Mouse (Mus musculus) kidney, adult 9 months (tissue): ENCODE measurements around the gene Mlh1.

Experiments used
- DNase-seq: peaks from one replicate; pipeline ENCODE4 v3.0.0; 2022

Gene Mlh1

DNA sequence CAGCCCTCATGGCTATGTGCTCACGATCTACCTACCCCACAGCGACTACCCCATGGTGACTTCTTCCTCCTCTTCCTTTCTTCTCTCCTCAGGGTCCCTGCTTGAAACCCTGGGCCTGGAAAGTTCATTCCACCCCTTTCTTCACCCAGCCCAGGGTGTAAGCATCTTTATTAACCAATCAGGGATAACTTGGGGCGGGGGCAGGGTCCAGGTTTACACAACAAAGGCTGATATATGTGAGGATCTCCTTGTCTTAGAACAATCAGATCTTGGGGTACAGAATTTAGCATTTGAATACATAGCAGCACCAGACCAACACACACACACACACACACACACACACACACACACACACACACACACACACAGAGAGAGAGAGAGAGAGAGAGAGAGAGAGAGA lies 13.5 kb upstream of the Mlh1 start:
- DNase-seq, result no peak

DNA sequence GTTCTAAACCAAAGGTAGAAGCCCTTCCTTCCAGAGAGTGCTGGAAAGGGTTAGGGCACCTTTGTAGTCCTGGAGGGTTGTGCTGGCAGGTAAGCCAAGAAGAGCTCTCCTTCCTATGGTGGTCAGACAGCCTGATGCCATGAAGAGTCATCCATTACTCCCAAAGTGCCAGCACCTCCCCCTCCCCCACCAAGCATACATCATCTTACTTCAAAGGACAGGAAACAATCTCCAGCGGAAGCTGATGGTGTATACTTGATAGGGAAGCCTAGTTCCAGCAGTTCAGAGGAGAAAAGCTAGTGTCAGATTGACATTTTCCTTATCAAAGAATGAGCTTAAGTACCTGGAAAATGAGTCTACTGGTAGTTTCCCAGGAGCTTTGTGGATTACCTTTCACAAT lies 3.6 kb upstream of the Mlh1 start:
- no peak for DNase-seq

DNA sequence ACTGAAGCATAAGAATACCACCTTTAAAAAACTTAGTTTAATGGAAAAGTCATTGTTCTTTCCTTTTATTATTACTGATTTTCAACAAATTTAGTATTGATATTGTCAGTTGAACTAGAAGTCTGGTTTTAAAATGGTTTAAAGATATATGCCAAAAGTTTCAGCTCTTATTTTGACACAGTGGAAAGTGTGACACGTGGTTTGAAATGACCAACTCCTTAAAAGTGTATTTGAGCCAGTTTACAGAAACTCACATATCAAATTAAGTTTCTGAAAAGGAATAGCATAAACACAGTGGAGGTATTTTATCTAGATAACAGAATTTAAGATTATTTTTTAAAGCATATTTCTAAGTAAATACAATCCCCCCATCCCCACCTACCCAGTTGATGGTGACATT lies 2.4 kb upstream of the Mlh1 start:
- DNase-seq, result no peak

DNA sequence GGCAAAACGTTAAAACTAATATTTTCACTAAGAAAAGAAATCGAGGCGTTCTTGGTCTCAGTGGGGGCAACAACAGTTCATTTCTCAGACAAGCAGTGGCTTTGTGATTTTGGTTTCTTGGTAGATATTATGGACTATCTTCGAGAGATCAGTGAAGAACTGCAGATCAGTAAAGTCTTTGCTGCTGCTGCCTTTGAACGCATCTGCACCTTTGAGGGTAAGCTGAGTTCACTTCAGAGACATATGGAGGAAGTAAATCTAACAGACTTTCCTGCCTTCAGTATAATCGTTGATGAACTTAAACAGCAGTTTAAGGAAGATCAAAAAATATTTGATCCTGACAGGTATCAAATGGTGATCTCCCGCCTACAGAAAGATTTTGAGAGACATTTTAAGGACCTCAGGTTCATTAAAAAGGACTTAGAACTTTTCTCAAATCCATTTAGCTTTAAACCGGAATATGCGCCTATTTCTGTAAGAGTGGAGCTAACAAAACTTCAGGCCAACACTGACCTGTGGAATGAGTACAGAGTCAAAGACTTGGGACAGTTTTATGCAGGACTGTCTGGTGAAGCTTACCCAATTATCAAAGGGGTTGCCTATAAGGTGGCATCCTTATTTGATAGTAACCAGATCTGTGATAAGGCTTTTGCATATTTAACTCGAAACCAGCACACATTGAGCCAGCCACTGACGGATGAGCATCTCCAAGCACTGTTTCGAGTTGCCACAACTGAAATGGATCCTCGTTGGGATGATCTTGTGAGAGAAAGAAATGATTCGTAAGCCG lies 1.6 kb upstream of the Mlh1 start:
- no peak for DNase-seq

DNA sequence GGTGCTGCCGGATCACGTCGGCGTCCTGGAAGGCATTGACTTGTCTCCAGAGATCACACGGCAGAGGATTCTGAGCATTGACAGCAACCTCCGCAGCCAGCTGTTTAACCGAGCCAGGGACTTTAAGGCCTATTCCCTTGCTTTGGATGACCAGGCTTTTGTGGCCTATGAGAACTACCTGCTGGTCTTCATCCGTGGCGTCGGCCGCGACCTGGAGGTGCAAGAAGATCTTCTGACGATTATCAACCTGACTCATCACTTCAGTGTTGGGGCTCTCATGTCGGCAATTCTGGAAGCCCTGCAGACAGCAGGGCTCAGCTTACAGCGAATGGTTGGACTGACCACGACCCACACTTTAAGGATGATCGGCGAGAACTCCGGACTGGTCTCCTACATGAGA lies 765 bp upstream of the Mlh1 start:
- DNase-seq, result no peak

DNA sequence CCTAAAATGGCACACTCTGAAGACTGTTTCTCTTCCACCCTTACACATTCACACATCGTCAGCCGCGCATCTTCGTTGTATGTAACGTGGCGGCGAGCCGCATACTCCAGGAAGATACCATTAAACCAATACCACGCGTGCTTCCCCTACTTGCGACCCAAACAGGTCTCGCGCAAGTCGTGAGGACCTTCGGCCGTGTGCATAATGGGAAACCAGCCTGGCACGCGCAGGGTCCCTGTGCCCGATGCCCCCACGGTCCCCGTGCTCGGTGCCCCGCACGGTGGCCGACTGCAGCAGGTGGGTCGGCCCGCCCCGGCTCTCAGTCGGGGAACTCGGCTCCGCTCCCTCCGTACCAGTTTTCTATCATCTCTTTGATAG lies 546 bp downstream of the Mlh1 start:
- DNase-seq, result no peak

DNA sequence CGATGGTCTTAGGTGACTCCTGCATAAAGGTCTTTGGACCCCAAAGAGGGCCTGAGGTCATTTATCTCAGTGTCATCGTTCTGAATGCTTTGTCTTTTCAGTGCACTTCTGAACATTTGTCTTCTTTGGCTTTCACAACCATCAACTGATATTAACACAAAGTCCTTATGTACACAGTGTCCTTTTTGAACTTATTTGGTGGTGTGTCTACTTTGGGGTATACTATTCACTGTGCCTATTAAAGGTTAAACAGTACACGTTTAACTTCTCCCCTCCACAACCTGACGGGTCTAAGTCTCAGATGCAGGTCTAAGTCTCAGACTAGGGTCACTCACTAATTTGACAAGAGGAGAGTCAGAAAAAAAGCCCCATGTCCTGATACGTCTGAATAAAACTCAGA lies 985 bp downstream of the Mlh1 start:
- DNase-seq, result no peak

DNA sequence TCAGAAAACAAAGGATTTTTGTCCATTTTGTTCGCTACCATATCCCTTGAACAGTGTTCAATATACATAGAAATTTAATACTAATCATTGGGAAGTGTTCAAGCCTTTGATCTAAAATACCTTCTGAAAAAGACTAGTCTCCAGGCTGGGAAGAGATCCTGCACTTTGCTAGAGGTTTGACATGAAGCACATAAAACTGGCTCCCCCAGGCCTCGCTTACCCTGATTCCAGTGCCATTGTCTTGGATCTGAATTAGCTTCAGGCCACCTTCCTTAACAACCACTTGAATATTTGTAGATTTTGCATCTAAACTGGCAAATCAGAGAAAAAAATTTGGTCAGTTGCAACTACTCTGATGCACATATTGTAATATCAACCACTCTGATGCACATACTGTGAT lies 3.6 kb downstream of the Mlh1 start:
- no peak for DNase-seq

DNA sequence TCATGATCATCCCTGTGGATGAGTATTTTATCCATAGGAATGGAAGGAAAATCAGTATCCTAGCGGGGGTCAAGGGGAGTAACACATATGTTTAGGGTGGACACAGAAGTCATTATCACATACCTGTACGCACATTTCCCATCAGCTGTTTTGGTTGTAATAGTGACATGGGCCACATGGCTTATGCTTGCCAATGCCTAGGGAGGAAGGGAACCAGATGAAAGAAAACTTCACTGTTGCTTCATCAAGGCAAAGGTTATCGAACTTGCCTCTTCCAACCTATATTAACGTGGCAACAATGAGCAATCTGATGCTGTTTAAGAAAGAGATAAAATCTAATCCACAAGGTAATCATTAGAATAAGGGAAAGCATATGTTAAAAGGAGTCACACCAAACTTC lies 10.2 kb downstream of the Mlh1 start:
- DNase-seq, result no peak

DNA sequence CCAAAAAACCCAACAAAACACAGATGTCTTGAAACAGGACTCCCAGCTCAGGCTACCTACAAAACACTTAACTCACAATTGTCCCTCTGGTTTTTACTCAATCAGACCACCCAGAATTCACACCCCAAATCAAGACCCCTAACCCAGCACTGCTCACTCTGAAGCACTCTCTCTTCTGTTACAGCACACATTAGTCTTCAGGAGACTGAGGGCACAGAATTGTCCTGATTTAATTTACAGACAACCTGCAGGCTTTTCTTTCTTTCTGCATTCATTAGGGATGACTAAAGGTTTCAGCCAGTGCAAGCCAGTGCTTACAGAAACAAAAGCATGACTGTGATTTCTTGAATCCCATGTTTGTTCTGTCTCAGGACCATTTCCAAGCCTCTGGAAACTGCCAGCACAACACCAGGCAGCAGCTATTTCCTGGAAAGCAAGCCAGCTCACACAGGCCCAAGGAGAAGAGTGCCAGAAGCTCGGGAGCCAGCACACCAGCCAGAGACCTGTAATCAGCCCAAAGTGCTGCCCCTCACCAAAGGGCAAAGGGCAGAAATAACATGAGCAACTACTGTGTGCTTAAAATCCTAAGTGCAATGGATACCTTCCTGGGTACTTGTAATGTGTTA lies 11.1 kb downstream of the Mlh1 start:
- no peak for DNase-seq

DNA sequence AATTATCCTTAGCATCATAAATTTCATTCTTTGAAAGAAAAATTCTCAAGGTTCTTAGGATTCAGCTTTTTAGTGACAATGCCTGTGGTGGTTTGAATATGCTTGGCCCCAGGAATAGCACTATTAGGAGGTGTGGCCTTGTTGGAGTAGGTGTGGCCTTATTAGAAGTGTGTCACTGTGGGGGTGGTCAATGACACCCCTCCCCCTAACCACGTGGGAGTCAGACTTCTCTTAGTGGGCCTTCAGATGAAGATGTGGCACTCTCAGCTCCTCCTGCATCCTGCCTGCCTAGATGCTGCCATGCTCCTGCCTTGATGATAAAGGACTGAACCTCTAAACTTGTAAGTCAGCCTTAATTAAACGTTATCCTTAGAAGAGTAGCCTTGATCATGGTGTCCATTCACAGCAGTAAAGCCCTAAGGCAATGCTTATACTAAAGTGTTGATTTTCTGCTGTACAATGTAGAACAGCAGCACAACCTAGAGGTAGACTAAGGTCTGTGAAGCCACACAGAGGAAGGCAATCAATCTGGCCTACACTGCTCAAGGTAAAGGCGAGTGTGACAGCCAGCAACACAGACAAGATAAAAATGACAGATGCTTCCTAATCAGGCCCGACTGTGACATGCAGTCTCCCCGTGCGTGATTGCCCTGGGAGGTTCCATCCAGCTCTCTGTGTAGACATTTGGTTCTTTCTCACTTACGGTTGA lies 19.3 kb downstream of the Mlh1 start:
- DNase-seq, result no peak

DNA sequence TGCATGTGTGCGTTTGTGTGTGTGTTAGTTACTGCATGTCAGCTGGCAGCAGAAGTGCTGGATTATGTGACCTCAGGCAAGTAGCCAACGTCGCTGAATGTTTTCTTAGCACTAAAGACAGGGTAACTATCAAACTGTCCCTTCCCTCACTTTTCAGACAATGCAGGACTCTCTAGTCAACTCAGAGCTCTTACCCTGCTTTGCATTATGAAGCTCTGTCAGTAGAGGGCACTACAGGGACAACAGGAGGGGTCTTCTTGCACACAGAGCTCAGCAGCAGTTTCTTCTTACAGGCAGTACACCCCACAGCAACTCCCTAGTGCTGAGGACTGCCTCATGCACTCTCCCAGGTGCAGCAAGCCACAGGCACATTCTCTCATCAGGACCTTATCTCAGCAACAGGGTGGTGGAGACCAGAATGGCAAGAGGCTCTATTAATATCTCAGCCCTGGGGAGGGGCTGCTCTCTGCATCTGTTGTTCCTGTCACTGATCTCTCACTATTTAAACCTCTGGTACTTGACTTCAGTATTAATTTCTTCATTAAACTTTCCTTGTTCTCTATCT lies 23.8 kb downstream of the Mlh1 start:
- no peak for DNase-seq

DNA sequence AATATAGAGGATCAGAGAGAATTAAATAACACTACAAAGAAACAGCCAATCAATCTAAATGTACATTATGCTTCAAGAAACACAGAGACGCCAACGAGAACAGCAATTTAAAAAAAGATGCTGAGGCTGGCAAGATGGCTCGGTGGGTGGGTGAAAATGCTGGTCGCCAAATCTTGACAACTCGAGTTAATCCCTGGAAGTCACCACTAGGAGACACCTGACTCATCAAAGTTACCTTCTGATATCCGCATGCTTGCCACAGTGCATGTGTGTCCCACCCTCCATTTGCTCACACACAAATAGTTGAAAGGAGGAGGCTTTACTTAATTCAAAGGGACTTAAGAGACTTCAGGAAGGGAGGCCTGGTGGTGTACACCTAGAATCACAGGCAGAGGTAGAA lies 26.0 kb downstream of the Mlh1 start:
- DNase-seq, result no peak

DNA sequence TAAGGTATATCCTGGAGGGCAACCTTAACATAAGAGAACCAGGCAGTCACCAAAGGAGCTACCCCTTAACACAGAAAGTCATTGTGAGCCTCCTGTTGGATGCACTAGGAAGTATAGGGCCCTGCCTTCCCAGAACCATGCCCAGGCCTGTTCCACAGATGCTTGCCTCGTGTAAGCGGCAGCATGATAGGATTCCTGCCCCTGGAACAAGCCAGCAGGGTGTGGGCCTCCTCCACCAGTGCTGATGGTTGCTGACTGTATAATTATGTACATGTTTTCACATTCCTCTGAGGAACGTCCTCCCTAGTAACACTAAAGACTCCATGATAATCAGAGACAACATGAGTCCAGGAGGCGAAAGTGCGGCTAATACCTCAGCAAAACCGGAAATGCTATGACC lies 28.2 kb downstream of the Mlh1 start:
- DNase-seq, result no peak

DNA sequence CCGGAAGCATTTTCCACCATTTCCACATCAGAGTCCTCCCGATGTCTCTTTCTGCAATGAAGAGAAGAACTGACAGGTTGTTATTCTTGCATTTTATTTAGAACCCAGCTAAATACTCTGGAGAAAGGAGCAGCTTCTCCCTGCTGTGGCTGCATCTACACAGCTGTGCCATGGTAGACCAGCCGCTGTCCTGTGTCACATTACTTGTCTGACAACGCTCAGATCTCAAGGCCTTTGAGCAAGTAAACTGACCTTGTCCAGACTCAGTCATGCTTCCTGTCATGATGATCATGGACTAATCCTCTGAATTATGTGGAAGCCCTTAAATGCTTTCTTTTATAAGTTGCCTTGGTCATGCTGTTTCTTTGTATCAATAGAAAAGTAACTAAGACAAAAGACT lies 31.8 kb downstream of the Mlh1 start:
- DNase-seq, result no peak

DNA sequence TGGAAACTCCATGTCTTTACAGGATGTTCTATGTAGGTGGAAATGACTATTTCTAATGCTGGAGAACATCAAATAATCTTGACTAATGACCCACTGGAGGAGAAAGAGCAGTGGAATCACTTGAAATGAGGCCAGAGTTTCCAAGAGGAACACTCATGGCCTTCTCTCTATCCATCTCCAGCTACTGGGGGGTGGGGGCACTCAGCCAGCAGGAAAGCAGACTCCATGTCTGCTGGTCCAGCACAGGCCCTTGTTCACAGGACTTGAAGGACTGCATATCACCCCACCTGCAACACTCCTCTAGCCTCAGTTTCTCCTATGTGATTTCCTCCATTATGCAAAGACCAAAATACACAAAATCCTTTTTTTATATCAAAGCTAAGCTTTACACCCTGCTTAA lies 33.9 kb downstream of the Mlh1 start:
- DNase-seq, result no peak

DNA sequence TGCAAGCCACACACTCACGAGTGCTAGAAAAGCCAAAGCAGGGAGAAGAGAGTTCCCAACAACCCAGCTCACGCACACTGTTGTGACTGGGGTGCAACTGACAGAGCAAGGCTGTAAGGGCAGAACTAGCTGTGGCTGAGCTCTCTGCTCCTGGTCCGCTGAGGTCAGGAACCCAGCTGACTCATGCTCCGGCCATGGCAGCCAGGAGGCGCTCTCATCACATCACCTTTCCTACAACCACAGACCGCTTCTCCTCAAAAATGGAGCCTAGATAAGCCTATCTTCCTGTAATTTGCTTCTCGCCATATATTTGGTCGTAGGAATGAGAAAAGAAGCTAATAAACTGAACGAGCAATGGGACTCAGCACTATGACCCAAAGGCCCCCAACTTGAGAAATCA lies 36.9 kb downstream of the Mlh1 start:
- no peak for DNase-seq

DNA sequence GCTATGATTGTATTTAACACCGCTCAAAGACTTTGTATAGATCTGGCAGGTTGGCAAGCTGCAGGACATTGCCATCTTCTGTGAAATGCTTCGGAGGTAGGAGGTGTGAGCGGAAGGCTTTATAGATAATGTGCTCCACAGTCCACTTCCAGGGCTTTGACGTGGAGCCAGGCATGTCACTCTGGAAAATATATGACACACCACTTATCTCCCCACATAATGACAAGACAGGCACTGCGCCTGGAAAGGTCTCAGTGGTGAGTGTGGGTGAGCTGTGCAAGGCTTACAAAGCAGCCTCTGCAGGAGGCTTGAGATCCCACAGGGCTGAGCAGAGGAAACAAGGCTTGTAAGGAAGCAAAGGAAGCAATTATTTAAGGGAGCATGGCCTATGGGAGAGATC lies 43.1 kb downstream of the Mlh1 start:
- DNase-seq, result no peak

DNA sequence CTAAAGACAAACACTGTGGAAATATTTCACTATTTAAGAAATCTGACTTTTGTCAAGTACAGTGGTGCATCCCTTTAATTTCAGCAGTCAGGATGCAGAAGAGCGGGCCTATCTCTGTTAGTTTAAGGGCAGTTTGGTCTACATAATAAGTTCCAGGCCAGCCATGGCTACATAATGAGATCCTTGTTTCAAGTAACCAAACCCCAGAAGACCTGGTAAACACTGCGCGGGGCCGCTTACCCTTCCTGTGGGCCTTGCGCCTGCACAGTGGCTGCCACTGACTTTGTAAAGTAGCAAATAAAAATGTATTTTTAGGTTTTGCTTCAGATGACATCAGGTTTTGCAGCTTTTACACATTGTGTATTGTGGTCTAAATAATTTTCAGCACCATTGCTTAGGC lies 48.2 kb downstream of the Mlh1 start:
- no peak for DNase-seq

DNA sequence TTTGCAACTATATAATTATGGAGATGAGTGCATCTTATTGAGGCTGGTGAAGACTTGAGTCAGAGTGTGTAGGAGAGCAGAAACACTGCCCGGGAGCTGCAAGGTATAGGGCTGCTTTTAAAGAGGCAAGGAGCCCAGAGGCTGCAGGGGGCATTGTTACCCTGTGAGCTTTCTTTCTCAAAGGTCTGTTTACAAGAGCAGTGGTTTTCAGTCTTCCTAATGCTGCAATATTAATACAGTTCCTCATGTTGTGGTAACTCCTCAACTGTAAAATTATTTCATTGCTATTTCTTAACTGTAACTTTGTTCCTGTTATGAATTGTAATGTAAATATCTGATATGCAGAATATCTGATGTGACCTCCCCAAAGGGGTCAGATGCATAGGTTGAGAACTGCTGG lies 50.0 kb downstream of the Mlh1 start:
- no peak for DNase-seq

DNA sequence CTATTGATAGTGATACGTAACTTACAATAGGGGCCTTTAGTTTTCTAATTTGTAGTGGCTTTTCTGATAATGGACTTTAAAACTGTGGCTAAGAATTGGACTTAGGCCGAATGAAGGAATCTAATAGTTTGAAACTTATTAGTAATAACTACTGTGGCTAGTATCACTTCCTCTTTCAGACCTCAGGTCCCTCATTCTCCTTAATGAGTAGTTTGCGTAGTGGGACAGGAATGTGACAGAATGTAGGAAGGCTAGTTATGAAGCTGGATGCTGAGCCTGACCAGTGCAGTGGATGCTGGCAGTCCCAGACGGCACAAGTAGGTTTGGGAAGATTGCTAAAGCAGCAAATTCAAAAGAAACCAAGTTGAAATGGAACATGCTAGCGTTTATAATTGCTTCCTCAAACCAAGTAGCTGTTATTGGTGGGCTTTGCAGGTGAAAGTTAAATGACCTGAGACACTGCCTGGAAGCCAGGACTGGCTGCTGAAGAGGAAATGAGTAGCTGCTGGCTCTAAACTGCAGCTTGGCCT lies 51.0 kb downstream of the Mlh1 start:
- DNase-seq, result no peak

DNA sequence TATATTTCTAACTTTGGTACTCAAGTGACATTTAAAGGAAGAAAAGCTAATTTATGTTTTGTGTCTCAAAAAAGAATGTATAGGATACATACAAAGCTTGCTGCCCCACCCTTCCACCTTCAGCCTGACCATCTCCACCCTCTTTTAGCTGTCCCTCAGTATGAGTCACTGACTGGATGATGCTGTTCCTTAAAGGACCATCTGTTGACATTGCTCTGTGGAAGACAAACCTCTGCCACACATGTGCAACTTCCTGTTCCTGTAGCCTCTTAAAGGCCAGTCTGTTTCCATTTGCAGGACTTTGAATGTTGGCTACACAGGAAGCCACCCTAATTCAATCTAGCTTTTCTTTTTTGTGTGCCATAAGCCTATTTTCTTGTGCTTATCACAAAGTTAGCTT lies 55.2 kb downstream of the Mlh1 start:
- no peak for DNase-seq

DNA sequence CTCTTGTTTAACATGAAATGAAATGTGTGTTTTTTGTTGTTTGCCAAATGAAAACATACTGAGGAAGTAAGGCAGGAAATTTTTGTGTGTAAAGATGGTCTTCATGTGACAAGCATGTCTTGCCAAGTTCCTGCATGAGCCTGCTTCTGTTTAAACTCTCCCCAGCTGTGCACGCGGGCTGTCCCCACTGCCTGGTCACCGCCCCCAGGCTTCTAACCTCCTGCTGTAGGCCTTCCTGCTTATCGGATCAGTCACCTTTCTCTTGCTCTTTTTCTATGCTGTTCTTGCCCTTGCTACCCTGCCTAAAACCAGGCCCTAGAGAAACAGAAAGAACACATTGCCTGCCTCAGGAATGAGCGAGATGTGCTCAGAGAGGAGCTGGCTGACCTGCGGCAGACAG lies 58.1 kb downstream of the Mlh1 start:
- peak; percentile 39 for DNase-seq
